Mouse (Mus musculus): ENCODE measurements around the gene Slc11a2. TPM values are rescaled to one million over a fixed set of nuclear protein-coding genes. Genes with fewer than 3 reads are reported as not detected.

Slc11a2 gene
- total RNA-seq (2023): 10 to 100 TPM; 21.4 to 21.9 TPM

GRCm38 (mm10) chr15:100424396-100425122, at the start of gene Slc11a2:
Slc11a2 (minus strand) TSS chr15:100425072.

GRCm38 (mm10) chr15:100468295-100469188, 43.7 kb upstream of the Slc11a2 start, which contains the start of gene Letmd1:
Letmd1 (plus strand) TSS chr15:100469023.

GRCm38 (mm10) chr15:100421758-100422197, 3.1 kb downstream of the Slc11a2 start, which contains the start of gene Gm5475:
Gm5475 (plus strand) TSS chr15:100422147.

GRCm38 (mm10) chr15:100364242-100364641, 60.6 kb downstream of the Slc11a2 start, which contains the start of gene Higd1c:
Higd1c (plus strand) TSS chr15:100364542.

GRCm38 (mm10) chr15:100352711-100353250, 72.1 kb downstream of the Slc11a2 start, which contains the start of the genes Methig1 and Mettl7a2:
Methig1 (plus strand) TSS chr15:100353149.
Mettl7a2 (plus strand) TSS chr15:100353200.

Other genes with a start within 250 kb of the Slc11a2 start
- gene Atf1, start 197.3 kb downstream of the Slc11a2 start, total RNA-seq (2023): 10 to 100 TPM; 67.8 to 76.6 TPM
- not detected for gene Tmprss12, start 144.2 kb downstream of the Slc11a2 start, total RNA-seq (2023)
- gene Mettl7a1, start 120.9 kb downstream of the Slc11a2 start, total RNA-seq (2023): 10 to 100 TPM; 15.5 to 18.8 TPM
- gene Mettl7a3, start 90.1 kb downstream of the Slc11a2 start, total RNA-seq (2023): not detected
- not detected for gene Methig1, start 71.9 kb downstream of the Slc11a2 start, total RNA-seq (2023)
- gene Mettl7a2, start 71.9 kb downstream of the Slc11a2 start, total RNA-seq (2023): under 1 TPM in 1 of 2 experiments, not detected in 1; 0.50 TPM
- not detected for gene Higd1c, start 60.5 kb downstream of the Slc11a2 start, total RNA-seq (2023)
- gene Gm5475, start 2.9 kb downstream of the Slc11a2 start, total RNA-seq (2023): not detected
- 10 to 100 TPM; 42.2 to 44.9 TPM for gene Letmd1, start 44.0 kb upstream of the Slc11a2 start, total RNA-seq (2023)
- gene Csrnp2, start 70.4 kb upstream of the Slc11a2 start, total RNA-seq (2023): 1 to 10 TPM; 4.2 to 6.2 TPM
- 10 to 100 TPM in 1 of 2 experiments, 1 to 10 TPM in 1; 8.3 to 11.7 TPM for gene Tfcp2, start 126.9 kb upstream of the Slc11a2 start, total RNA-seq (2023)
- gene Pou6f1, start 174.9 kb upstream of the Slc11a2 start, total RNA-seq (2023): 10 to 100 TPM; 74.9 to 78.3 TPM
- 100 to 1,000 TPM; 545 to 575 TPM for gene Dazap2, start 190.3 kb upstream of the Slc11a2 start, total RNA-seq (2023)
- gene Smagp, start 211.9 kb upstream of the Slc11a2 start, total RNA-seq (2023): 10 to 100 TPM; 13.0 to 17.7 TPM
- 100 to 1,000 TPM; 193 to 209 TPM for gene Bin2, start 244.5 kb upstream of the Slc11a2 start, total RNA-seq (2023)

Data from B cell, adult 67 days (primary cell).